Mouse (Mus musculus): ENCODE data around the gene Sugct. TPM values are rescaled to one million over a fixed set of nuclear protein-coding genes. Genes with fewer than 3 reads are reported as not detected.

Gene Sugct
- total and polyA plus RNA-seq, 2 experiments from 2014 or later = 1.3 to 4.4 TPM

GRCm38 (mm10) chr13:17288377-17288776, 407.0 kb downstream of the Sugct start:
- WGBS = 40% methylated on average over 1 of the region's 1 CpGs
- TF ChIP-seq EP300 (IDR thresholded peaks at IDR 0.05; ENCODE audit: low read depth) = no peak
- TF ChIP-seq CTCF (IDR thresholded peaks at IDR 0.05; ENCODE audit: low read depth) = no peak
- Histone ChIP-seq H3K27me3 (ENCODE audit: control insufficient read depth, insufficient read depth, low read length) (no peaks in the 10 kb centered on the region), H3K4me2 (ENCODE audit: low read depth, low read length) (no peak overlapping the region), H3K4me1 (ENCODE audit: control insufficient read depth, insufficient read depth) (peaks cover 10% of the 10 kb centered on the region), H3K9me3 (replicated peaks; ENCODE audit: control insufficient read depth, low read length) (no peaks in the 10 kb centered on the region), H3K36me3 (replicated peaks; ENCODE audit: control insufficient read depth, insufficient read depth, low read length) (no peaks in the 10 kb centered on the region), H3K4me3 (ENCODE audit: low read depth, low read length) (no peak overlapping the region), H3K27ac (ENCODE audit: low read depth) (no peak overlapping the region), H3K9ac (replicated peaks; ENCODE audit: low read depth, low read length) (no peak overlapping the region)
- no peak for DNase-seq (ENCODE audit: low spot score)
- ATAC-seq (ENCODE audit: insufficient read depth, low read depth) = no peak

- Histone ChIP-seq H3K4me2 (ENCODE audit: low read depth, low read length) (no peak overlapping the region), H3K27ac (ENCODE audit: low read depth) (no peak overlapping the region), H3K9me3 (replicated peaks; ENCODE audit: control insufficient read depth, low read length) (no peaks in the 10 kb centered on the region), H3K9ac (replicated peaks; ENCODE audit: low read depth, low read length) (no peak overlapping the region), H3K36me3 (replicated peaks; ENCODE audit: control insufficient read depth, insufficient read depth, low read length) (no peaks in the 10 kb centered on the region), H3K4me3 (ENCODE audit: low read depth, low read length) (no peak overlapping the region), H3K4me1 (ENCODE audit: control insufficient read depth, insufficient read depth) (no peaks in the 10 kb centered on the region), H3K27me3 (ENCODE audit: control insufficient read depth, insufficient read depth, low read length) (no peaks in the 10 kb centered on the region)
- 73% methylated on average over 3 of the region's 3 CpGs for WGBS
- ATAC-seq (ENCODE audit: insufficient read depth, low read depth) = no peak
- TF ChIP-seq CTCF (IDR thresholded peaks at IDR 0.05; ENCODE audit: low read depth) = no peak
- no peak for TF ChIP-seq EP300 (IDR thresholded peaks at IDR 0.05; ENCODE audit: low read depth)
- DNase-seq (ENCODE audit: low spot score) = no peak
These were observed 449.4 kb downstream of the Sugct start for GRCm38 (mm10) chr13:17245936-17246335.

DNA sequence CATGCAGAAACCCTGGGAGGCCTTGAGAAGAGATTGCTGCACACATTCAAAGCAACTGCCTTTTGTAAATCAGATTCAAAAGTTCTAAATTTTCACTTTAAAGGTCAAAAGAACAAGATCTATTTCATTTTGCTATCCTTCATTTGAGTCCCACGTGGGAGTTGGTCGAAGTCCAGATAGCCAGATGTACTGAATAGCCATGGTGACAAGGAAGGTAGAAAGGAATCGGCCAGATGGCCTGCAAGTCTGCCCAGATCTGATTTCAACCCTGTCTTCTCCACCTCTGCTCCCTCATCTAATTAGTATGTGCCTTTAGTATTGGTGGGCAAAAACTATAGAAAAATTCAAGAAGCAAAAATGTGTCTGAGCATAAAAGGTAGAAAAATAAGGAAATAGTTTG, 478.8 kb downstream of the Sugct start:
- no peaks in the 10 kb centered on the region for H3K36me3 ChIP-seq (replicated peaks; ENCODE audit: control insufficient read depth, insufficient read depth, low read length)
- no peaks in the 10 kb centered on the region for H3K9me3 ChIP-seq (replicated peaks; ENCODE audit: control insufficient read depth, low read length)
- DNase-seq (ENCODE audit: low spot score) = no peak
- no peak overlapping the region for H3K27ac ChIP-seq (ENCODE audit: low read depth)
- H3K4me2 ChIP-seq (ENCODE audit: low read depth, low read length) = no peak overlapping the region
- no peaks in the 10 kb centered on the region for H3K27me3 ChIP-seq (ENCODE audit: control insufficient read depth, insufficient read depth, low read length)
- 52% methylated on average over 3 of the region's 3 CpGs for WGBS
- H3K4me1 ChIP-seq (ENCODE audit: control insufficient read depth, insufficient read depth) = no peaks in the 10 kb centered on the region
- no peak overlapping the region for H3K9ac ChIP-seq (replicated peaks; ENCODE audit: low read depth, low read length)
- TF ChIP-seq CTCF (IDR thresholded peaks at IDR 0.05; ENCODE audit: low read depth) = no peak
- TF ChIP-seq EP300 (IDR thresholded peaks at IDR 0.05; ENCODE audit: low read depth) = no peak
- H3K4me3 ChIP-seq (ENCODE audit: low read depth, low read length) = no peak overlapping the region
- ATAC-seq (ENCODE audit: insufficient read depth, low read depth) = no peak

DNA sequence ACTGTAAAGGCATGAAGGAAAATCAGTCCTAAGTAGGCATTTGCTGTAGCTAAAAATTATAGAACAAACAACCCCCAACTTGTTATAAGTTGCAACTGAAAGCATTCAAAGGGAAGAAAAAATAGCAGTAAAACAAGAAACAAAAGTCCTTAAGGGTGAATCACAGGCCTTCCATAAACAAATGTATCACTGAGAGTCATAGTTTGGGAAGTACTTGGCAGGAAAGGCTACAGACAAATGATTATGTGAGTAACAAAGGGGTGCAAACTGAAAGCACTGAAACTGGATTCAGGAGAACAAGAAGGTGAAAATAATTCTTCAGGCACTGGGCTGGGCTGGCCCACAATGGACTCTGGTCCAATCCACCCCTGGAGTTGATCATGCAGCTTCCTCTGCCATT, 482.7 kb downstream of the Sugct start:
- H3K9ac ChIP-seq (replicated peaks; ENCODE audit: low read depth, low read length) = no peak overlapping the region
- H3K27ac ChIP-seq (ENCODE audit: low read depth) = no peak overlapping the region
- H3K4me3 ChIP-seq (ENCODE audit: low read depth, low read length) = no peak overlapping the region
- no peak overlapping the region for H3K4me2 ChIP-seq (ENCODE audit: low read depth, low read length)
- H3K36me3 ChIP-seq (replicated peaks; ENCODE audit: control insufficient read depth, insufficient read depth, low read length) = no peaks in the 10 kb centered on the region
- DNase-seq (ENCODE audit: low spot score) (no peak), ATAC-seq (ENCODE audit: insufficient read depth, low read depth) (no peak)
- H3K27me3 ChIP-seq (ENCODE audit: control insufficient read depth, insufficient read depth, low read length) = no peaks in the 10 kb centered on the region
- H3K9me3 ChIP-seq (replicated peaks; ENCODE audit: control insufficient read depth, low read length) = no peaks in the 10 kb centered on the region
- no peaks in the 10 kb centered on the region for H3K4me1 ChIP-seq (ENCODE audit: control insufficient read depth, insufficient read depth)
- TF ChIP-seq CTCF (IDR thresholded peaks at IDR 0.05; ENCODE audit: low read depth) (no peak), EP300 (IDR thresholded peaks at IDR 0.05; ENCODE audit: low read depth) (no peak)

DNA sequence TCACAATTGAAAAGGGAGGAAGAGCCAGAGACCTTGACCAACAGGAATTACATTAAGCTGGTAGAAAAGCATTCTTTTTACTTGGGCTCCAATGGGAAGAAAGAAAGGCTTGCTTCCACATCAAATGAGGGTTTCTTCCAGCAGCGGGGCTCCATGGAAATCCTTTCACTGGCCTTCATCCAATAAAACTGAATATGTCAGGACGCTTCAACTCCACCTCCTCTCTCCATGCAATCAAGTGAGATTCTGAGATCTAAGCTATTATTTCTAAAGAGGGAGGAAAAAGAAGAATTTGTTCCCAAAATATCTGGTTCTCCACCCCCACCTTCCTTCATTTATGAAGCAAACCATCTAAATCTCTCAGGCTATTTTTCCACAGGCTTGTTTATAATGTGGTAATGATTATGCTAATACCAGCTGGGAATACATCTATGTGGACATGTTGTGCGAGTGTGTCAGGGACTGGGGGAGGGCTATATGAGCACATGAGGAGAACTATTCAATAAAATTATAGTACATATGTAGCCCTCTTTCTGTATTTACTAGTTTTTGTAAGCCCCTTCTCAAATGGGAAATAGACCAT, 505.1 kb downstream of the Sugct start:
- 59% methylated on average over 3 of the region's 3 CpGs for WGBS

DNA sequence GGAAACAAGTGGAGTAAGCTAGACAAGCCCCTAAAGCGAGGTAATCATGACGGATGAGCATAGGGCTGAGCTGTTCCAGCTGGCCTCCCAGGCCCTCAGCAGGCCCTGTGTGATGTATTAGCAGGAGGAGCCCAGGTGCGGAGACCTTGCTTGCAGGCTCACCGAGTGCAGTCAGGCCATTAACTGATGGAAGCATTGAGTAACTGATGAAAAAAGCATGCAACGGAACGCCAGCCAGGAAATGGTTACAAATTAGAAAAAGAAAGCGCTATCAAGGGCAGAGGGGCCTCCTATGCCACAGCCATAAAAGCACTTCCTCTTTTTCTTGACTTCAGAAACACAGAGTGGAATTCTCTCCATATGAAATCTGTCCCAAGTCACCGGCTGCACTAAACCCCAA, 510.1 kb downstream of the Sugct start:
- no peaks in the 10 kb centered on the region for H3K4me1 ChIP-seq (ENCODE audit: control insufficient read depth, insufficient read depth)
- H3K9ac ChIP-seq (replicated peaks; ENCODE audit: low read depth, low read length) = no peak overlapping the region
- TF ChIP-seq CTCF (IDR thresholded peaks at IDR 0.05; ENCODE audit: low read depth) (no peak), EP300 (IDR thresholded peaks at IDR 0.05; ENCODE audit: low read depth) (no peak)
- no peak overlapping the region for H3K4me3 ChIP-seq (ENCODE audit: low read depth, low read length)
- no peaks in the 10 kb centered on the region for H3K27me3 ChIP-seq (ENCODE audit: control insufficient read depth, insufficient read depth, low read length)
- WGBS = 46% methylated on average over 8 of the region's 8 CpGs
- no peak overlapping the region for H3K4me2 ChIP-seq (ENCODE audit: low read depth, low read length)
- DNase-seq (ENCODE audit: low spot score) (no peak), ATAC-seq (ENCODE audit: insufficient read depth, low read depth) (no peak)
- no peaks in the 10 kb centered on the region for H3K36me3 ChIP-seq (replicated peaks; ENCODE audit: control insufficient read depth, insufficient read depth, low read length)
- no peaks in the 10 kb centered on the region for H3K9me3 ChIP-seq (replicated peaks; ENCODE audit: control insufficient read depth, low read length)
- no peak overlapping the region for H3K27ac ChIP-seq (ENCODE audit: low read depth)

More for the DNA sequence above, 505.1 kb downstream of the Sugct start:
- Histone ChIP-seq H3K27ac (ENCODE audit: low read depth) (no peak overlapping the region), H3K27me3 (ENCODE audit: control insufficient read depth, insufficient read depth, low read length) (no peaks in the 10 kb centered on the region), H3K4me2 (ENCODE audit: low read depth, low read length) (no peak overlapping the region), H3K4me1 (ENCODE audit: control insufficient read depth, insufficient read depth) (no peaks in the 10 kb centered on the region), H3K9me3 (replicated peaks; ENCODE audit: control insufficient read depth, low read length) (no peaks in the 10 kb centered on the region), H3K9ac (replicated peaks; ENCODE audit: low read depth, low read length) (no peak overlapping the region), H3K4me3 (ENCODE audit: low read depth, low read length) (no peak overlapping the region), H3K36me3 (replicated peaks; ENCODE audit: control insufficient read depth, insufficient read depth, low read length) (no peaks in the 10 kb centered on the region)
- DNase-seq (ENCODE audit: low spot score) (no peak), ATAC-seq (ENCODE audit: insufficient read depth, low read depth) (no peak)
- TF ChIP-seq CTCF (IDR thresholded peaks at IDR 0.05; ENCODE audit: low read depth) (no peak), EP300 (IDR thresholded peaks at IDR 0.05; ENCODE audit: low read depth) (no peak)

All from heart, postnatal 0 days (tissue).